Mouse (Mus musculus): ENCODE measurements at regions not wholly inside any gene's neighbourhood (a gene's known extent, or its start where the extent isn't known, plus 50 kb on each side); places are given as distances from the start of the nearest gene placed in this dataset.

DNA sequence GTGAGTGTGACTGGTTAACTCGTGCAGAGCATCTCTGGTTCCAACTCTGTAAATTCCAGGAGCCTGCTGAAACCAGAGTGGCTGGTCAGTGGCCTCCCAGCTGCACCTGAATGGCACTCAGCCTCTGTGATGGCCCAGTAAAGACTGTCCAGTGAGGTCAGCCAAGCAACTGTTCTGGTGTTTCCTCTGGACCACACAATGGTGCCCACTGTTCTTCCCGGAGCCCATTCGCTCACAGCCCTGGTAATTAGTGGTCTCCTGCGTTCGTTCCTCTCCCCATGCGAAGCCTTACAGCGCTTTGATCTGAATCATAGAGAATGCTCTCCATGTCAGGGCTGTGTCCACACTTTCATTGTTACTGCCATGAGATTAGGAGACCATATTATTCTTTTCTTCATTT lies 75.5 kb downstream of the Enkur start:
- 0 out of 2 replicates have a peak, but pooled peaks cover 2% of the 10 kb centered on the region for H3K4me1 ChIP-seq (ENCODE audit: control insufficient read depth, insufficient read depth, low read length)
- no peak overlapping the region for H3K9ac ChIP-seq (ENCODE audit: low read depth, low read length)
- no peaks in the 10 kb centered on the region for H3K36me3 ChIP-seq (ENCODE audit: control insufficient read depth, insufficient read depth, low read length)
- TF ChIP-seq CTCF (IDR thresholded peaks at IDR 0.05; ENCODE audit: low read depth, low read length) (no peak), POLR2A (IDR thresholded peaks at IDR 0.05; ENCODE audit: extremely low read depth, insufficient read depth, low read length) (no peak)
- no peak overlapping the region for H3K4me3 ChIP-seq (ENCODE audit: insufficient read depth, low read depth, low read length)
- H3K27ac ChIP-seq (replicated peaks; ENCODE audit: insufficient read depth, low read depth, low read length): no peak overlapping the region
- DNase-seq (ENCODE audit: extremely low read depth, low read depth, low spot score): no peak
- 86% methylated on average over 7 of the region's 7 CpGs for WGBS
- H3K79me2 ChIP-seq (ENCODE audit: control insufficient read depth, insufficient read depth, low read length): no peaks in the 10 kb centered on the region
- no peaks in the 10 kb centered on the region for H3K27me3 ChIP-seq (ENCODE audit: control insufficient read depth, insufficient read depth, low read length)

- 48% methylated on average over 1 of the region's 1 CpGs for WGBS
Observed at GRCm38 (mm10) chr2:21126531-21126930, 78.6 kb downstream of the Enkur start.

GRCm38 (mm10) chr2:21122421-21122820 lies 82.7 kb downstream of the Enkur start:
- H3K36me3 ChIP-seq (ENCODE audit: control insufficient read depth, insufficient read depth, low read length): no peaks in the 10 kb centered on the region
- H3K9ac ChIP-seq (ENCODE audit: low read depth, low read length): no peak overlapping the region
- H3K4me1 ChIP-seq (ENCODE audit: control insufficient read depth, insufficient read depth, low read length): peaks cover 3% of the 10 kb centered on the region; the same call in 1 of the 2 replicates
- no peak overlapping the region for H3K4me3 ChIP-seq (ENCODE audit: insufficient read depth, low read depth, low read length)
- no peak overlapping the region for H3K27ac ChIP-seq (replicated peaks; ENCODE audit: insufficient read depth, low read depth, low read length)
- no peaks in the 10 kb centered on the region for H3K27me3 ChIP-seq (ENCODE audit: control insufficient read depth, insufficient read depth, low read length)
- 31% methylated on average over 3 of the region's 3 CpGs for WGBS
- TF ChIP-seq CTCF (IDR thresholded peaks at IDR 0.05; ENCODE audit: low read depth, low read length): no peak
- TF ChIP-seq POLR2A (IDR thresholded peaks at IDR 0.05; ENCODE audit: extremely low read depth, insufficient read depth, low read length): no peak
- H3K79me2 ChIP-seq (ENCODE audit: control insufficient read depth, insufficient read depth, low read length): no peaks in the 10 kb centered on the region
- DNase-seq (ENCODE audit: extremely low read depth, low read depth, low spot score): peak; percentile 91

More at GRCm38 (mm10) chr2:21126531-21126930, 78.6 kb downstream of the Enkur start:
- H3K4me1 ChIP-seq (ENCODE audit: control insufficient read depth, insufficient read depth, low read length): peaks cover 3% of the 10 kb centered on the region; the same call in 1 of the 2 replicates
- no peak overlapping the region for H3K4me3 ChIP-seq (ENCODE audit: insufficient read depth, low read depth, low read length)
- no peak for TF ChIP-seq CTCF (IDR thresholded peaks at IDR 0.05; ENCODE audit: low read depth, low read length)
- no peak for TF ChIP-seq POLR2A (IDR thresholded peaks at IDR 0.05; ENCODE audit: extremely low read depth, insufficient read depth, low read length)
- peak; percentile 35 for DNase-seq (ENCODE audit: extremely low read depth, low read depth, low spot score)
- H3K27me3 ChIP-seq (ENCODE audit: control insufficient read depth, insufficient read depth, low read length): no peaks in the 10 kb centered on the region
- no peaks in the 10 kb centered on the region for H3K79me2 ChIP-seq (ENCODE audit: control insufficient read depth, insufficient read depth, low read length)
- H3K9ac ChIP-seq (ENCODE audit: low read depth, low read length): no peak overlapping the region
- no peak overlapping the region for H3K27ac ChIP-seq (replicated peaks; ENCODE audit: insufficient read depth, low read depth, low read length)
- no peaks in the 10 kb centered on the region for H3K36me3 ChIP-seq (ENCODE audit: control insufficient read depth, insufficient read depth, low read length)

- no peak overlapping the region for H3K27ac ChIP-seq (replicated peaks; ENCODE audit: insufficient read depth, low read depth, low read length)
- peak; percentile 61 for DNase-seq (ENCODE audit: extremely low read depth, low read depth, low spot score)
- H3K9ac ChIP-seq (ENCODE audit: low read depth, low read length): no peak overlapping the region
- H3K4me1 ChIP-seq (ENCODE audit: control insufficient read depth, insufficient read depth, low read length): peaks cover 3% of the 10 kb centered on the region; the same call in 1 of the 2 replicates
- H3K36me3 ChIP-seq (ENCODE audit: control insufficient read depth, insufficient read depth, low read length): no peaks in the 10 kb centered on the region
- no peaks in the 10 kb centered on the region for H3K27me3 ChIP-seq (ENCODE audit: control insufficient read depth, insufficient read depth, low read length)
- 83% methylated on average over 1 of the region's 1 CpGs for WGBS
- TF ChIP-seq CTCF (IDR thresholded peaks at IDR 0.05; ENCODE audit: low read depth, low read length): no peak
- TF ChIP-seq POLR2A (IDR thresholded peaks at IDR 0.05; ENCODE audit: extremely low read depth, insufficient read depth, low read length): no peak
- no peak overlapping the region for H3K4me3 ChIP-seq (ENCODE audit: insufficient read depth, low read depth, low read length)
- H3K79me2 ChIP-seq (ENCODE audit: control insufficient read depth, insufficient read depth, low read length): no peaks in the 10 kb centered on the region
Observed at GRCm38 (mm10) chr2:21121663-21122062, 83.5 kb downstream of the Enkur start.

- TF ChIP-seq POLR2A (IDR thresholded peaks at IDR 0.05; ENCODE audit: extremely low read depth, insufficient read depth, low read length): no peak
- TF ChIP-seq CTCF (IDR thresholded peaks at IDR 0.05; ENCODE audit: low read depth, low read length): no peak
- 78% methylated on average over 5 of the region's 5 CpGs for WGBS
- Histone ChIP-seq H3K4me1 (ENCODE audit: control insufficient read depth, insufficient read depth, low read length) (no peaks in the 10 kb centered on the region), H3K4me3 (ENCODE audit: insufficient read depth, low read depth, low read length) (no peak overlapping the region), H3K27me3 (ENCODE audit: control insufficient read depth, insufficient read depth, low read length) (no peaks in the 10 kb centered on the region), H3K36me3 (ENCODE audit: control insufficient read depth, insufficient read depth, low read length) (no peaks in the 10 kb centered on the region), H3K79me2 (ENCODE audit: control insufficient read depth, insufficient read depth, low read length) (no peaks in the 10 kb centered on the region), H3K27ac (replicated peaks; ENCODE audit: insufficient read depth, low read depth, low read length) (no peak overlapping the region), H3K9ac (ENCODE audit: low read depth, low read length) (no peak overlapping the region)
- no peak for DNase-seq (ENCODE audit: extremely low read depth, low read depth, low spot score)
Observed at GRCm38 (mm10) chr2:21116817-21117216, 88.3 kb downstream of the Enkur start.

DNA sequence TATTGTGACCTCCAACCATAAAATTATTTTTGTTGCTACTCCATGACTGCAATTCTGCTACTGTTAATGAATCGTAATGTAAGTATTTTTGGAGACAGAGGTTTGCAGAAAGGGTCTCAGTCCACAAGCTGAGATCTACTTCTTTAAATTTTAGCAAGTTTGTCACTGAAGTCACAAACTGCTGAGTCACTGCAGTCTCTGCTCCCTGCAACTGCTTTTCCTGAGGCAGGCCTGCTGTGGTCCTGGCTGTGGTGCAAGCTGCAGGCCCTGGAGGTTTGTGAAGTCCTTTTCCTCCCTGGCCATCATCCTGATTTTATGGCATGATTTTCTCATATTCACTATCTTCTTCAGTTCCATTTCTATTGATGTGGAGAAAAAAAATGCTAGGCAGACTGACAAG lies 93.6 kb downstream of the Enkur start:
- 86% methylated on average over 1 of the region's 1 CpGs for WGBS
- TF ChIP-seq POLR2A (IDR thresholded peaks at IDR 0.05; ENCODE audit: extremely low read depth, insufficient read depth, low read length) (no peak), CTCF (IDR thresholded peaks at IDR 0.05; ENCODE audit: low read depth, low read length) (no peak)
- Histone ChIP-seq H3K27me3 (ENCODE audit: control insufficient read depth, insufficient read depth, low read length) (no peaks in the 10 kb centered on the region), H3K4me1 (ENCODE audit: control insufficient read depth, insufficient read depth, low read length) (no peaks in the 10 kb centered on the region), H3K27ac (replicated peaks; ENCODE audit: insufficient read depth, low read depth, low read length) (no peak overlapping the region), H3K4me3 (ENCODE audit: insufficient read depth, low read depth, low read length) (no peak overlapping the region), H3K79me2 (ENCODE audit: control insufficient read depth, insufficient read depth, low read length) (no peaks in the 10 kb centered on the region), H3K36me3 (ENCODE audit: control insufficient read depth, insufficient read depth, low read length) (no peaks in the 10 kb centered on the region), H3K9ac (ENCODE audit: low read depth, low read length) (no peak overlapping the region)
- no peak for DNase-seq (ENCODE audit: extremely low read depth, low read depth, low spot score)

All from liver, adult 2 months (tissue).